Mouse (Mus musculus): ENCODE results near the gene Slc44a5. TPM values are rescaled to one million over a fixed set of nuclear protein-coding genes. Genes with fewer than 3 reads are reported as not detected.
A peak's percentile ranks its signal among the peaks of the same experiment; 100 is the strongest.

The Slc44a5 gene
- polyA plus RNA-seq, 1 experiment from 2014 or later: 15.5 TPM

DNA sequence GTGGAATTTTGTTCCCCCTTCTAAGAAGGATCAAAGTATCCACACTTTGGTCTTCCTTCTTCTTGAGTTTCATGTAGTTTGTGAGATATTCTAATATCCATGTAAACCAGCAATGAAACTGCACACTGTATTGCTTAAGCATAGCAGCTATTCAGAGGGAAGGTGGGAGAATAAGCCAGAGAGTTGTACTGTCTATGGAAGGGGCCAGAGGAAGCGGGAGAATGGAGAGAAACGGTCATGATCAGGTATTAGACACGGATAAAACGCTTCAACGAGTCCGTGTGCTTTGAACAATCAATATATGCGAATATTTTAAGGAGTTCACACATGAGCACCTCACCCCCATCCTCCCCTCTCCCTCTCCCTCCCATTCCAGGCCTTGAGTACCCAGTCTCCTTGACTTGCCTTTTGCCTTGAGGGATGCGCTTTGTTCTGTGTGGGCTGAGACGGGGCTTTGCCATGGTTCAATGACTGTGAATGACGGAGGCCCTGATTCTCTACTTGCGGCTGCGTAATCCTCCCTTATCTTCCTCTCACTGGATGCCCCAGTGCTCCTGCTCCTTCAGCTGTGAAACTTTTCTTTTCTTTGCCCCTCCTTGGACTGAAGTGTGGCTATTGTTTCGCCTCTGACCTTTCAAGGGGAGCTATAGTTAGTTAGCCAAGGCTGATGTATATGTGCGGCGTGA, 151.8 kb downstream of the Slc44a5 start:
- Histone ChIP-seq H3K4me1 (ENCODE audit: control insufficient read depth, insufficient read depth, low read length) (peaks cover 15% of the 10 kb centered on the region), H3K4me3 (replicated peaks; ENCODE audit: low read depth, low read length) (no peak overlapping the region), H3K27me3 (ENCODE audit: control insufficient read depth, insufficient read depth, low read length) (no peaks in the 10 kb centered on the region), H3K36me3 (ENCODE audit: control insufficient read depth, insufficient read depth, low read length) (no peaks in the 10 kb centered on the region), H3K9me3 (ENCODE audit: control insufficient read depth, low read length) (no peaks in the 10 kb centered on the region), H3K9ac (replicated peaks; ENCODE audit: low read length) (no peak overlapping the region), H3K27ac (replicated peaks; ENCODE audit: low read depth, low read length) (peak overlapping the region; percentile 49; the same call in 1 of the 2 replicates), H3K4me2 (ENCODE audit: low read length) (peak overlapping the region; percentile 9; the same call in 1 of the 2 replicates)
- WGBS: 6% methylated on average over 15 of the region's 15 CpGs
- peak; percentile 82 for ATAC-seq (ENCODE audit: low FRiP score, low TSS enrichment)
- DNase-seq: peak; percentile 67

DNA sequence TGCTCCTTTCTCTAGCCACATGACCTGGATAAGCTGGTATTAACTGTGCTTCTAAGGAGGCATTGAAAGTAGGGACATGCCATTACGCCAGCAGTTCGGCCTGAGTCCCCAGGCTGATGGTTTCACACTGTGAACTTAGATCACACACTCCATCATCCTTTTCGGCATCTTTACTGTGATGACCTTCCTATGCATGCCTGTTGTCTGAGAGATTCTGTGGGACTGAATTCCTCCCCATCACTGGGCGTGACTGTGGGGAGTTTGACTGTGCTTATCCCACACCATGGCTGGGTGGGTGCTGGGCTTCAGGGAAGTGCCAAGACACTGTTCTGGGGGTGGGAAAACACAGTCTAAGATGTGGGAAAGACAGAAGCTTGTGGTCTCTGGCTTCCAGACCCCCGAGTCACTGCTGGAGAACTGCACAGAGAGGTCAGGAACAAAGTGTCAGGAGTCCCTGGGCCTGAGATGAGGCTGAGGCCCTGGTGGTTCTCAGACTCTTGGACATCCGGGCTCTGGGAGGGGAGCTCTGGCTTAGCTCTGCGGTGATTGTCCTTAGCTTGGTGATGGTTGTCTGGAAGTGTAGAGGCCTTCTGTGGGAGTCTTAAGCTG, 152.6 kb downstream of the Slc44a5 start:
- peaks cover 14% of the 10 kb centered on the region for H3K4me1 ChIP-seq (ENCODE audit: control insufficient read depth, insufficient read depth, low read length)
- H3K9ac ChIP-seq (replicated peaks; ENCODE audit: low read length): no peak overlapping the region
- H3K9me3 ChIP-seq (ENCODE audit: control insufficient read depth, low read length): no peaks in the 10 kb centered on the region
- H3K27me3 ChIP-seq (ENCODE audit: control insufficient read depth, insufficient read depth, low read length): no peaks in the 10 kb centered on the region
- H3K4me2 ChIP-seq (ENCODE audit: low read length): no peak overlapping the region
- peak overlapping the region; percentile 41; the same call in 1 of the 2 replicates for H3K27ac ChIP-seq (replicated peaks; ENCODE audit: low read depth, low read length)
- ATAC-seq (ENCODE audit: low FRiP score, low TSS enrichment): no peak
- WGBS: 14% methylated on average over 7 of the region's 7 CpGs
- no peaks in the 10 kb centered on the region for H3K36me3 ChIP-seq (ENCODE audit: control insufficient read depth, insufficient read depth, low read length)
- DNase-seq: no peak
- H3K4me3 ChIP-seq (replicated peaks; ENCODE audit: low read depth, low read length): no peak overlapping the region

DNA sequence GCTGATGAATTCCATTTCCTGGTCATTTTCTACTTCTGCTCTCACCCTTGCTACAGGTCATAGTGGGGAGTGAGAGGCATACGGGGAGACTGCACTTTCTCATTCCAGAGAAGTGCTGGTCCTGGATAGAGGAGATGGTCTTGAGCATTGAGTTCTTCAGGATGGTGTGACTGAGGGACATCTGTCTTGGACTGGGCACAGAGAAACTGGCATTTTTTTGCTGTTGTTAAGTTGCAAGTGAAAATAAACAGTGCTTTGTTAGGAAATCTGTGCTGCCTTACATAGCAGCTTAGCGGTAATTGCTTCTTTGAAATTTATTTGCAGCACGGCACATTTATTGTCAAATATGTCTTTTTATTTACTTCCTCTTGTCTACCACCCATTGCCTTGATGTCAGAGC, 154.0 kb downstream of the Slc44a5 start:
- H3K4me2 ChIP-seq (ENCODE audit: low read length): no peak overlapping the region
- WGBS: 79% methylated on average over 3 of the region's 3 CpGs
- peaks cover 14% of the 10 kb centered on the region for H3K4me1 ChIP-seq (ENCODE audit: control insufficient read depth, insufficient read depth, low read length)
- no peaks in the 10 kb centered on the region for H3K9me3 ChIP-seq (ENCODE audit: control insufficient read depth, low read length)
- no peaks in the 10 kb centered on the region for H3K27me3 ChIP-seq (ENCODE audit: control insufficient read depth, insufficient read depth, low read length)
- DNase-seq: no peak
- no peak overlapping the region for H3K4me3 ChIP-seq (replicated peaks; ENCODE audit: low read depth, low read length)
- ATAC-seq (ENCODE audit: low FRiP score, low TSS enrichment): no peak
- no peaks in the 10 kb centered on the region for H3K36me3 ChIP-seq (ENCODE audit: control insufficient read depth, insufficient read depth, low read length)
- no peak overlapping the region for H3K27ac ChIP-seq (replicated peaks; ENCODE audit: low read depth, low read length)
- H3K9ac ChIP-seq (replicated peaks; ENCODE audit: low read length): no peak overlapping the region

DNA sequence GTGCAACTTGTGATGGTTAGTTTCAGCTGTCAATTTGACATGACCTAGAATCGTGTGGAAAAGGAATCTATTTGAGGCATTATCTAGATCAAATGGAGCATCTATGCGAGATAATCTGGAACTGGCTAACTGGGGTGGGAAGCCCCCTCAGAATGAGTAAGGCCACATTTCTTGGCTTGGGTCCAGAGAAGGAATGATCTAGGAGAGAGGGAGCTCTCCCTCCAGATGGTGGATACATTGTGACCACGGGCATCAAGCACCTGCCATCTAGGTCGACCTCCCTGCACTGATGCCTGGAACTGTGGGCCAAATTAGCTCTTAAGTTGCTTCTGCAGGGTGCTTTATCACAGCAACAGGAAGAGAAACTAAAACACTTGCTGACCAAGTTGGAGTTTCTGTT, 155.8 kb downstream of the Slc44a5 start:
- no peak overlapping the region for H3K4me3 ChIP-seq (replicated peaks; ENCODE audit: low read depth, low read length)
- ATAC-seq (ENCODE audit: low FRiP score, low TSS enrichment) (no peak), DNase-seq (no peak)
- WGBS: 68% methylated on average over 4 of the region's 4 CpGs
- H3K9me3 ChIP-seq (ENCODE audit: control insufficient read depth, low read length): no peaks in the 10 kb centered on the region
- no peak overlapping the region for H3K27ac ChIP-seq (replicated peaks; ENCODE audit: low read depth, low read length)
- no peaks in the 10 kb centered on the region for H3K36me3 ChIP-seq (ENCODE audit: control insufficient read depth, insufficient read depth, low read length)
- no peak overlapping the region for H3K9ac ChIP-seq (replicated peaks; ENCODE audit: low read length)
- H3K27me3 ChIP-seq (ENCODE audit: control insufficient read depth, insufficient read depth, low read length): no peaks in the 10 kb centered on the region
- H3K4me1 ChIP-seq (ENCODE audit: control insufficient read depth, insufficient read depth, low read length): peaks cover 14% of the 10 kb centered on the region
- no peak overlapping the region for H3K4me2 ChIP-seq (ENCODE audit: low read length)

DNA sequence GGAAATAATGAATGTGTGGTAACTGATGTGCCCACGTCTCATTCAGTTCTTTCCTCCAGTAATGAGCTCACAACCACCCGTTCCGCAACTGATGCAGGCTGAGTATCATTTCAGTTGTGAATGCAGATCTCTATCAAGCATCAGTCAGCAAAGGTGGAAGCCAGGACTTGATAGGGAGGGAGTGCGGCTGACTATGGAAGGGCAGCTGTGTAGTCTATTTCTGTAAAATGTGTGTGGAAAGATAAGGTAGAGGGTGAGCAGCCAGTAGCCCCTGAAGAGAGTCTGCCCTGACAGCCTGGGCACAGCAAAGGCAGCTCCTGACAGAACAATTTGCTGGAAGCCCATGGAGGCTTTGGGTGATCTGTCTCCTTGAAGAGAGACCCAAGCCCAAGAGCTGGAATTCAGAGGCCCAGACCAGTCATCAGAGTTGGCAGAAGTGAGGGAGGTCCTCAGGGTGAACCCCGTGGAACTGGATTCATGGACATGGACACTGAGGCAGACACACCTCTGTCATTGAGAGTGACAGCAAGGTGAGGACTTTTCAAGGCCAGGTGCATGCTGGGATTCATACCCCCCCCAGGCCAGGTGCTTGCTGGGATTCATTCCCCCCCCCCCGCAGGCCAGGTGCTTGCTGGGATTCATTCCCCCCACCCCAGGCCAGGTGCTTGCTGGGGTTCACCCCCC, 157.3 kb downstream of the Slc44a5 start:
- Histone ChIP-seq H3K27ac (replicated peaks; ENCODE audit: low read depth, low read length) (no peak overlapping the region), H3K27me3 (ENCODE audit: control insufficient read depth, insufficient read depth, low read length) (no peaks in the 10 kb centered on the region), H3K4me2 (ENCODE audit: low read length) (no peak overlapping the region), H3K9ac (replicated peaks; ENCODE audit: low read length) (no peak overlapping the region), H3K9me3 (ENCODE audit: control insufficient read depth, low read length) (no peaks in the 10 kb centered on the region), H3K4me1 (ENCODE audit: control insufficient read depth, insufficient read depth, low read length) (peaks cover 6% of the 10 kb centered on the region; the same call in 1 of the 2 replicates), H3K4me3 (replicated peaks; ENCODE audit: low read depth, low read length) (no peak overlapping the region), H3K36me3 (ENCODE audit: control insufficient read depth, insufficient read depth, low read length) (no peaks in the 10 kb centered on the region)
- WGBS: 88% methylated on average over 6 of the region's 6 CpGs
- DNase-seq (no peak), ATAC-seq (ENCODE audit: low FRiP score, low TSS enrichment) (no peak)

DNA sequence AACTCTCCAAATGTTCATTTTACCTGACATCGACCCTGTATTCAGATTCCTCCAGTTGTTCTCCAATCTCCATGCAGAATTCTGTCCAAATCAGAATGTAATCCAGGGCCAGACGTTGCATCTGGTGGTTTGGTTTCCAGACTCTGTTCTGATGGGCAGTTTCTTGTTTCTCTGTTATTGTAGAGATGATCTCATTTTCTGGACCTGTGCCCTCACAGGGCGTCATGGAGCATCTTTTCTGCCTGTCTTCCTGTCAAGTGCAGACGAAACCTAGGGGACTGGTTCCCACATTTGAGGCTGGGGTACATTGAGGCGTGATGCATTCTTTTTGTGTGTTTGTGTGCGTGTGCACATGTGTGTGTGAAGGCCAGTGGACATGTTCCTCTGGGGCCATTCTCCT, 160.8 kb downstream of the Slc44a5 start:
- DNase-seq (no peak), ATAC-seq (ENCODE audit: low FRiP score, low TSS enrichment) (no peak)
- Histone ChIP-seq H3K4me1 (ENCODE audit: control insufficient read depth, insufficient read depth, low read length) (no peaks in the 10 kb centered on the region), H3K27ac (replicated peaks; ENCODE audit: low read depth, low read length) (no peak overlapping the region), H3K4me2 (ENCODE audit: low read length) (no peak overlapping the region), H3K9me3 (ENCODE audit: control insufficient read depth, low read length) (no peaks in the 10 kb centered on the region), H3K36me3 (ENCODE audit: control insufficient read depth, insufficient read depth, low read length) (no peaks in the 10 kb centered on the region), H3K4me3 (replicated peaks; ENCODE audit: low read depth, low read length) (no peak overlapping the region), H3K27me3 (ENCODE audit: control insufficient read depth, insufficient read depth, low read length) (no peaks in the 10 kb centered on the region), H3K9ac (replicated peaks; ENCODE audit: low read length) (no peak overlapping the region)
- WGBS: 85% methylated on average over 6 of the region's 6 CpGs

DNA sequence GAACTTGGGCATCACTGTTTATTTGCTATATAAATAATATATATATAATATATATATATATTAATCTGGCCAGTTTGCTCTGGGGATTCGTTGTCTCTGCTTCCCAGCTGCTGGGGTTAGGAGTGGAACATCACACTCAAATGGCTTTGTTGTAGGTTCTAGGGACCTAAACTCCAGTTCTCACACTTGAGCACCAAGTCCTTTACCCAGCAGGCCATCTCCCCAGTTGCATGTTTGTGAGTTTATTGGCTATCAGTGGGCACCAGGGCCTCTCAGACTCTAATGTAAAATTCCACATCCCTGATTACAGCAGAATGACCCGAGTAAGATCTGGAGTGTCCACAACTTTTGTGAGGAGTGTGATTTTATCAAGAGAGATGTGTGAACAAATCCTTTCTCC, 161.5 kb downstream of the Slc44a5 start:
- no peaks in the 10 kb centered on the region for H3K36me3 ChIP-seq (ENCODE audit: control insufficient read depth, insufficient read depth, low read length)
- no peaks in the 10 kb centered on the region for H3K4me1 ChIP-seq (ENCODE audit: control insufficient read depth, insufficient read depth, low read length)
- H3K27ac ChIP-seq (replicated peaks; ENCODE audit: low read depth, low read length): no peak overlapping the region
- no peaks in the 10 kb centered on the region for H3K27me3 ChIP-seq (ENCODE audit: control insufficient read depth, insufficient read depth, low read length)
- H3K4me2 ChIP-seq (ENCODE audit: low read length): no peak overlapping the region
- no peak overlapping the region for H3K9ac ChIP-seq (replicated peaks; ENCODE audit: low read length)
- no peak overlapping the region for H3K4me3 ChIP-seq (replicated peaks; ENCODE audit: low read depth, low read length)
- H3K9me3 ChIP-seq (ENCODE audit: control insufficient read depth, low read length): no peaks in the 10 kb centered on the region
- WGBS: 92% methylated on average over 2 of the region's 2 CpGs
- ATAC-seq (ENCODE audit: low FRiP score, low TSS enrichment): no peak
- no peak for DNase-seq

DNA sequence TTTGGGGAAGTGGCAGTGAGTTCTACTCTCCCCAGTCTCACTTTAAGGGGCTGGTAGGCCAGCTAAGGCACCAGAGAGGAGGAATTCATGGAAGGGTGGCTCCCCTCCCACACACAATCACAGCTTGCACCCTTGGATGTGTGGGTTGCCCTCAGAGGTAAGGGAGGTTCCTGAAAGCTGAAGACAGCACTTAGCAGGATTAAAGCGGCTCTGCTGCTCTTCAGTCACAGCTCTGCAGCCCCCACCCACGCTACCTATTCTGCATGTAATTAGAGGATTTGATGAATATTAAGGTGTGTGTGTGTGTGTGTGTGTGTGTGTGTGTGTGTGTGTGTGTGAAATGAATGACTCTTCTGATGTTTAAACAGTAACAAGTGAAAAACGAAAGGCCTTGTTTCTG, 163.3 kb downstream of the Slc44a5 start:
- no peak for DNase-seq
- H3K27me3 ChIP-seq (ENCODE audit: control insufficient read depth, insufficient read depth, low read length): no peaks in the 10 kb centered on the region
- no peak overlapping the region for H3K9ac ChIP-seq (replicated peaks; ENCODE audit: low read length)
- no peaks in the 10 kb centered on the region for H3K4me1 ChIP-seq (ENCODE audit: control insufficient read depth, insufficient read depth, low read length)
- ATAC-seq (ENCODE audit: low FRiP score, low TSS enrichment): no peak
- no peaks in the 10 kb centered on the region for H3K9me3 ChIP-seq (ENCODE audit: control insufficient read depth, low read length)
- no peak overlapping the region for H3K4me3 ChIP-seq (replicated peaks; ENCODE audit: low read depth, low read length)
- no peak overlapping the region for H3K4me2 ChIP-seq (ENCODE audit: low read length)
- H3K36me3 ChIP-seq (ENCODE audit: control insufficient read depth, insufficient read depth, low read length): no peaks in the 10 kb centered on the region
- no peak overlapping the region for H3K27ac ChIP-seq (replicated peaks; ENCODE audit: low read depth, low read length)
- 84% methylated on average over 3 of the region's 3 CpGs for WGBS

Data from midbrain, embryonic 14.5 days (tissue).